21 mouse cellular contexts compared by ENCODE assay signal in the genomic region with DNA sequence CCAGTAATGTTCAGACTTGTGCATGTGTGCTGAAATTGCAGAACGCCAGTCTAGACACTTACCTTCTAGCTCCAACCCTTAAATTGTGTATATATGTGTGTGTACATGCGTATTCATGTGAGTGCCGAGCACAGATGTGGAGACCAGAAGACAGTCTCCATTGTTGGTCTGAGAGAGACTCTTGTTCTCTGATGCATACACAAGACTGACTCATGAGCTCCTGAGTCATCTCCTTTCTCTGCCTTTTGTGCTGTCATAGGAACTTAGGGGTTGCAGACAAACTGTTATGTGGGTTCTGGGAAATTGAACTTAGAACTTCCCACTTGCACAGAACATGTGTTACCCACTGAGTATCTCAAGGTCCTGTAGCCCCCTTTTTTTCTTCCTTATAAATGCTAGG.
DNase-seq lines count a peak whose midpoint lies in the region; TF ChIP-seq lines count a peak whose summit lies in the region.
"Had no signal": no experiment of that assay in that cellular context is flagged by ENCODE, and none has a peak within 500 bp of the region (broad histone marks: within the 10 kb centered on the region; RNA-seq: fewer than 3 reads in every experiment).

No protein-coding gene starts in this region.

- WGBS in heart, embryonic 10.5 days, result 90% methylated on average over 3 of the region's 3 CpGs

- peak overlapping the region; percentile 68 for H3K27ac ChIP-seq in layer of hippocampus, adult 2 months
- H3K27ac ChIP-seq in heart, embryonic 10.5 days, result no peak overlapping the region
- H3K27ac ChIP-seq: embryonic facial prominence, embryonic 10.5 days; embryonic facial prominence, embryonic 12.5 days; forebrain, embryonic 13.5 days; forebrain, embryonic 15.5 days had no signal

- no peaks in the 10 kb centered on the region for H3K27me3 ChIP-seq in heart, embryonic 10.5 days (ENCODE audit: insufficient read depth, poor library complexity, severe bottlenecking)
- H3K27me3 ChIP-seq: embryonic facial prominence, embryonic 12.5 days; forebrain, embryonic 13.5 days; forebrain, embryonic 15.5 days; Patski had no signal

- TF ChIP-seq CTCF in layer of hippocampus, adult 2 months (conservative IDR thresholded peaks at IDR 0.05), result no peak

- H3K36me3 ChIP-seq in heart, embryonic 10.5 days, result peaks cover 4% of the 10 kb centered on the region; the same call in 1 of the 2 replicates
- H3K36me3 ChIP-seq: embryonic facial prominence, embryonic 12.5 days; forebrain, embryonic 15.5 days had no signal

- no peaks in the 10 kb centered on the region for H3K4me1 ChIP-seq in heart, embryonic 10.5 days
- H3K4me1 ChIP-seq: forebrain, embryonic 13.5 days; forebrain, embryonic 15.5 days had no signal

- no peaks in the 10 kb centered on the region for H3K9me3 ChIP-seq in heart, embryonic 10.5 days
- H3K9me3 ChIP-seq: embryonic facial prominence, embryonic 10.5 days; embryonic facial prominence, embryonic 12.5 days; forebrain, embryonic 13.5 days; forebrain, embryonic 15.5 days had no signal

- no peak overlapping the region for H3K4me3 ChIP-seq in layer of hippocampus, adult 2 months
- no peak overlapping the region for H3K4me3 ChIP-seq in heart, embryonic 10.5 days
- H3K4me3 ChIP-seq: embryonic facial prominence, embryonic 10.5 days; embryonic facial prominence, embryonic 12.5 days; forebrain, embryonic 13.5 days; forebrain, embryonic 15.5 days had no signal

- no peak for DNase-seq in layer of hippocampus, adult 2 months (ENCODE audit: low spot score in 2 of 2)
- DNase-seq in layer of hippocampus, postnatal 25 days (ENCODE audit: extremely low spot score in 1 of 2, low spot score in 1 of 2), result no peak
- peak; percentile 9 for DNase-seq in 416B (ENCODE audit: low read depth)
- DNase-seq in Muller cell, postnatal 12 days (ENCODE audit: inconsistent ontology term), result peak; percentile 61
- peak; percentile 46 for DNase-seq in brain, adult 2 months (ENCODE audit: low read depth, low spot score)
- DNase-seq in heart, postnatal 4 days, result no peak
- no peak for DNase-seq in left cerebral cortex, adult 9 months (ENCODE audit: low spot score in 2 of 2)
- no peak for DNase-seq in heart, embryonic 10.5 days (ENCODE audit: low spot score)
- DNase-seq: adrenal gland, adult 8-10 months; adrenal gland, postnatal 14 days; adrenal gland, postnatal 36 days; cerebellum, adult 11 months; cerebellum, adult 18-20 months; cerebellum, adult 9-10 months; cerebellum, postnatal 25 days; forebrain, postnatal 0 days had no signal

Comparison
In these comparisons a context has a peak if more than half of its experiments do, and no peak if none do; other contexts are left out.
1. DNase-seq: peak in 416B (single experiment), Muller cell, postnatal 12 days (single experiment) and brain, adult 2 months (single experiment); none in layer of hippocampus, adult 2 months (0 of 2), layer of hippocampus, postnatal 25 days (0 of 2), heart, postnatal 4 days (single experiment), left cerebral cortex, adult 9 months (0 of 2) and heart, embryonic 10.5 days (single experiment).